8 mouse cellular contexts compared by ENCODE assay signal in the genomic region with DNA sequence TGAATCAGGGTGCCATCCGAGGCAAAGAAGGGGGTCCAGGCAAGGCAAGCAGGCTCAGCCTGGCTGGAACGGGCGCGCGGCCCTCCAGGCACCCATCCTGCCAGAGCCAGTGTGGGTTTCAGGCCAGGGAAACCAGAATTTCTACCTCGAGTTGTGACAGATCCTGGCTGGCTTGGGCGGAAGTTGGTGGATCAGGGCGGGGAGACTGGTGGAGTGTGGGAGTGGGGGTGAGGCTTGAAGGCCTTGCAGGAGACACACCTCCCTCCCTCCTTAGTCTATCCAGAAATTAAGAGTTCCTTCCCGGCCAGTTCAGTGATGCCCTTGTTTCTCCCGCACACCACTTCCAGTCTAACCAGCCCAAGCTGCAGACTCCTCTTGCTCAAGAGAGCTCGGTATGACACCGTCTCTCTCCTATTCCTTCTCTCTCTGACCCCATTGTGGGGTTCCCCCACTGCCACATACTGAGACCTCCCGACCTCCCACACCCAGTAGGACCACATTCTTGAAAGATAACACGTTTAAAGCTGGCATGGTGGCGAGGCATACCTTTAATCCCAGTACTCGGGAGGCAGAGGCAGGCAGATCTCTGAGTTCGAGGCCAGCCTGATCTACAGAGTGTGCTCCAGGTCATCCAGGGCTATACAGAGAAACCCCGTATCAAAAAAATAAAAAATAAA. TPM values are rescaled to one million over a fixed set of nuclear protein-coding genes. Genes with fewer than 3 reads are reported as not detected.
DNase-seq lines count a peak whose midpoint lies in the region; ATAC-seq lines count a peak whose summit lies in the region.

No protein-coding gene starts in this region.

- 79% methylated on average over 18 of the region's 18 CpGs for WGBS in midbrain, embryonic 12.5 days
- 79% methylated on average over 18 of the region's 18 CpGs for WGBS in midbrain, embryonic 10.5 days
- WGBS in liver, embryonic 13.5 days (ENCODE audit: insufficient replicate concordance): 53% methylated on average over 18 of the region's 18 CpGs
- 63% methylated on average over 18 of the region's 18 CpGs for WGBS in stomach, embryonic 16.5 days

- H3K36me3 ChIP-seq in midbrain, embryonic 12.5 days: peaks cover 20% of the 10 kb centered on the region
- no peaks in the 10 kb centered on the region for H3K36me3 ChIP-seq in midbrain, embryonic 10.5 days
- H3K36me3 ChIP-seq in liver, embryonic 13.5 days: peaks cover 6% of the 10 kb centered on the region; the same call in 1 of the 2 replicates
- no peaks in the 10 kb centered on the region for H3K36me3 ChIP-seq in stomach, embryonic 16.5 days (ENCODE audit: control insufficient read depth, insufficient read depth, low read length)

- no peak overlapping the region for H3K4me3 ChIP-seq in midbrain, embryonic 12.5 days
- H3K4me3 ChIP-seq in midbrain, embryonic 10.5 days: no peak overlapping the region
- H3K4me3 ChIP-seq in liver, embryonic 13.5 days (replicated peaks): peak overlapping the region; percentile 32
- H3K4me3 ChIP-seq in stomach, embryonic 16.5 days (replicated peaks; ENCODE audit: low read length): peak overlapping the region; percentile 38

- no peak for DNase-seq in midbrain, embryonic 10.5 days (ENCODE audit: low spot score)
- peak; percentile 83 for DNase-seq in gonadal fat pad, adult 2 months (ENCODE audit: low read depth)
- no peak for DNase-seq in liver, embryonic 13.5 days
- no peak for DNase-seq in Muller cell, postnatal 12 days (ENCODE audit: inconsistent ontology term)
- DNase-seq in c-Kit-positive CD71-positive TER-119-positive erythroid progenitor cells, embryonic 14.5 days (ENCODE audit: low spot score): no peak

- peaks cover 21% of the 10 kb centered on the region for H3K4me1 ChIP-seq in midbrain, embryonic 12.5 days
- H3K4me1 ChIP-seq in midbrain, embryonic 10.5 days: peaks cover 36% of the 10 kb centered on the region
- peaks cover 32% of the 10 kb centered on the region for H3K4me1 ChIP-seq in liver, embryonic 13.5 days (replicated peaks)
- peaks cover 9% of the 10 kb centered on the region; the same call in 1 of the 2 replicates for H3K4me1 ChIP-seq in stomach, embryonic 16.5 days (ENCODE audit: control insufficient read depth, insufficient read depth, low read length)

- no peak for ATAC-seq in midbrain, embryonic 12.5 days (ENCODE audit: low FRiP score, low read depth)
- 0 out of 2 replicates have a peak, but pooled peaks have one; percentile 12 for ATAC-seq in liver, embryonic 13.5 days (ENCODE audit: low read depth)
- ATAC-seq in stomach, embryonic 16.5 days (ENCODE audit: insufficient read depth, low FRiP score): peak; percentile 59; the same call in 1 of the 2 replicates
- ATAC-seq in cerebellum, adult (ENCODE audit: insufficient number of reproducible peaks, low FRiP score, low TSS enrichment): no peak

- no peak overlapping the region for H3K27ac ChIP-seq in midbrain, embryonic 12.5 days (replicated peaks)
- H3K27ac ChIP-seq in midbrain, embryonic 10.5 days (replicated peaks): no peak overlapping the region
- H3K27ac ChIP-seq in liver, embryonic 13.5 days: peak overlapping the region; percentile 54
- H3K27ac ChIP-seq in stomach, embryonic 16.5 days (ENCODE audit: low read length): peak overlapping the region; percentile 90

- H3K27me3 ChIP-seq in midbrain, embryonic 12.5 days: peaks cover 28% of the 10 kb centered on the region
- H3K27me3 ChIP-seq in midbrain, embryonic 10.5 days (ENCODE audit: low read depth, poor library complexity, severe bottlenecking): peaks cover 71% of the 10 kb centered on the region
- peaks cover 80% of the 10 kb centered on the region for H3K27me3 ChIP-seq in liver, embryonic 13.5 days
- H3K27me3 ChIP-seq in stomach, embryonic 16.5 days (ENCODE audit: control insufficient read depth, insufficient read depth, low read length): no peaks in the 10 kb centered on the region; the same call in 1 of the 2 replicates

- 0 out of 2 replicates have a peak overlapping the region, but pooled peaks have one; percentile 11 for H3K9ac ChIP-seq in midbrain, embryonic 12.5 days (replicated peaks)
- peak overlapping the region; percentile 53 for H3K9ac ChIP-seq in liver, embryonic 13.5 days
- H3K9ac ChIP-seq in stomach, embryonic 16.5 days (ENCODE audit: low read length): peak overlapping the region; percentile 69

- no peaks in the 10 kb centered on the region for H3K9me3 ChIP-seq in midbrain, embryonic 12.5 days
- H3K9me3 ChIP-seq in midbrain, embryonic 10.5 days (replicated peaks): no peaks in the 10 kb centered on the region
- no peaks in the 10 kb centered on the region for H3K9me3 ChIP-seq in liver, embryonic 13.5 days (replicated peaks)
- no peaks in the 10 kb centered on the region for H3K9me3 ChIP-seq in stomach, embryonic 16.5 days (replicated peaks; ENCODE audit: control insufficient read depth, low read length)

- H3K4me2 ChIP-seq in midbrain, embryonic 12.5 days (replicated peaks): no peak overlapping the region
- peak overlapping the region; percentile 51 for H3K4me2 ChIP-seq in liver, embryonic 13.5 days
- peak overlapping the region; percentile 43 for H3K4me2 ChIP-seq in stomach, embryonic 16.5 days (ENCODE audit: low read depth, low read length)

RNA-seq across cellular contexts. Expression of gene Sema4a, which starts 5.3 kb away (rescaled TPM):
- 19.3 and 20.3 TPM in 2 replicates for polyA plus RNA-seq in midbrain, embryonic 12.5 days (2016; fragmentation: Nextera tagmentation; extraction: Ambion mirVana)
- 4.9 and 10.5 TPM in 2 replicates for polyA plus RNA-seq in midbrain, embryonic 10.5 days (2016; fragmentation: Nextera tagmentation; extraction: Ambion mirVana)
- 100 and 129 TPM in 2 replicates for polyA plus RNA-seq in gonadal fat pad, adult 2 months (2012; rRNA removed)
- 13.8 and 15.8 TPM in 2 replicates for polyA plus RNA-seq in liver, embryonic 13.5 days (2015; fragmentation: Nextera tagmentation; extraction: Ambion mirVana)
- 33.1 and 38.4 TPM in 2 replicates for polyA plus RNA-seq in stomach, embryonic 16.5 days (2015; fragmentation: Nextera tagmentation; extraction: Ambion mirVana)

RNA-seq across cellular contexts. Expression of gene Slc25a44, which starts 30.8 kb away (rescaled TPM):
- 23.6 and 24.6 TPM in 2 replicates for polyA plus RNA-seq in midbrain, embryonic 12.5 days (2016; fragmentation: Nextera tagmentation; extraction: Ambion mirVana)
- polyA plus RNA-seq in midbrain, embryonic 10.5 days (2016; fragmentation: Nextera tagmentation; extraction: Ambion mirVana): 18.7 and 20.0 TPM in 2 replicates
- polyA plus RNA-seq in gonadal fat pad, adult 2 months (2012; rRNA removed): 39.1 and 45.0 TPM in 2 replicates
- polyA plus RNA-seq in liver, embryonic 13.5 days (2015; fragmentation: Nextera tagmentation; extraction: Ambion mirVana): 10.4 and 13.2 TPM in 2 replicates
- polyA plus RNA-seq in stomach, embryonic 16.5 days (2015; fragmentation: Nextera tagmentation; extraction: Ambion mirVana): 18.0 and 20.0 TPM in 2 replicates

RNA-seq across cellular contexts. Expression of gene Pmf1, which starts 45.6 kb away (rescaled TPM):
- 100.0 and 101 TPM in 2 replicates for polyA plus RNA-seq in midbrain, embryonic 12.5 days (2016; fragmentation: Nextera tagmentation; extraction: Ambion mirVana)
- polyA plus RNA-seq in midbrain, embryonic 10.5 days (2016; fragmentation: Nextera tagmentation; extraction: Ambion mirVana): 162 and 174 TPM in 2 replicates
- polyA plus RNA-seq in gonadal fat pad, adult 2 months (2012; rRNA removed): 23.9 and 31.0 TPM in 2 replicates
- polyA plus RNA-seq in liver, embryonic 13.5 days (2015; fragmentation: Nextera tagmentation; extraction: Ambion mirVana): 97.1 and 105 TPM in 2 replicates
- 98.9 and 104 TPM in 2 replicates for polyA plus RNA-seq in stomach, embryonic 16.5 days (2015; fragmentation: Nextera tagmentation; extraction: Ambion mirVana)

RNA-seq across cellular contexts. Expression of gene Lmna, which starts 54.0 kb away (rescaled TPM):
- 34.3 and 42.8 TPM in 2 replicates for polyA plus RNA-seq in midbrain, embryonic 12.5 days (2016; fragmentation: Nextera tagmentation; extraction: Ambion mirVana)
- polyA plus RNA-seq in midbrain, embryonic 10.5 days (2016; fragmentation: Nextera tagmentation; extraction: Ambion mirVana): 13.5 and 18.3 TPM in 2 replicates
- 125 and 138 TPM in 2 replicates for polyA plus RNA-seq in gonadal fat pad, adult 2 months (2012; rRNA removed)
- polyA plus RNA-seq in liver, embryonic 13.5 days (2015; fragmentation: Nextera tagmentation; extraction: Ambion mirVana): 165 and 184 TPM in 2 replicates
- polyA plus RNA-seq in stomach, embryonic 16.5 days (2015; fragmentation: Nextera tagmentation; extraction: Ambion mirVana): 266 and 298 TPM in 2 replicates

Comparison
In these comparisons a context has a peak if more than half of its experiments do, and no peak if none do; other contexts are left out.
1. ATAC-seq: peak in liver, embryonic 13.5 days (single experiment) and stomach, embryonic 16.5 days (single experiment); none in midbrain, embryonic 12.5 days (single experiment) and cerebellum, adult (single experiment).
2. H3K27ac ChIP-seq: peak in liver, embryonic 13.5 days (single experiment) and stomach, embryonic 16.5 days (single experiment); none in midbrain, embryonic 12.5 days (single experiment) and midbrain, embryonic 10.5 days (single experiment).
3. H3K4me3 ChIP-seq: peak in liver, embryonic 13.5 days (single experiment) and stomach, embryonic 16.5 days (single experiment); none in midbrain, embryonic 12.5 days (single experiment) and midbrain, embryonic 10.5 days (single experiment).
4. H3K9ac ChIP-seq: peak in every context shown above with its lines; median percentile 69 in stomach, embryonic 16.5 days; 53 in liver, embryonic 13.5 days; 11 in midbrain, embryonic 12.5 days.